Mouse (Mus musculus): ENCODE measurements at regions not wholly inside any gene's neighbourhood (a gene's known extent, or its start where the extent isn't known, plus 50 kb on each side); places are given as distances from the start of the nearest gene placed in this dataset.

- TF ChIP-seq MYOD1 (IDR thresholded peaks at IDR 0.05; ENCODE audit: control insufficient read depth, insufficient read length, low read depth) = no peak
- no peak for TF ChIP-seq CTCF (IDR thresholded peaks at IDR 0.05; ENCODE audit: control insufficient read depth, insufficient read depth, insufficient read length)
- no peak for TF ChIP-seq MAX (IDR thresholded peaks at IDR 0.05)
- TF ChIP-seq FOSL1 (IDR thresholded peaks at IDR 0.05; ENCODE audit: insufficient read depth, low read length, poor library complexity, severe bottlenecking) = no peak
These were observed 59.1 kb upstream of the Arl8b start for GRCm38 (mm10) chr6:108723751-108724150.

All from C2C12 (cell line).